28 mouse cellular contexts compared by ENCODE assay signal in genomic region chr19:36860393-36860792, GRCm38 (mm10). TPM values are rescaled to one million over a fixed set of nuclear protein-coding genes. Genes with fewer than 3 reads are reported as not detected.
A peak's percentile ranks its signal among the peaks of the same experiment; 100 is the strongest.
DNase-seq lines count a peak whose midpoint lies in the region; ATAC-seq lines count a peak whose summit lies in the region.
"Had no signal": no experiment of that assay in that cellular context is flagged by ENCODE, and none has a peak within 500 bp of the region (broad histone marks: within the 10 kb centered on the region; RNA-seq: fewer than 3 reads in every experiment).

No protein-coding gene starts in this region.

- no peak for ATAC-seq in megakaryocyte, adult 5-6 weeks (ENCODE audit: poor library complexity, severe bottlenecking)
- peak; percentile 70 for ATAC-seq in megakaryocyte-erythroid progenitor cell, adult 5-6 weeks (replicated peaks; ENCODE audit: low FRiP score, low TSS enrichment, poor library complexity, severe bottlenecking)
- ATAC-seq: forebrain, postnatal 0 days had no signal

- H3K36me3 ChIP-seq in megakaryocyte, embryonic 14.5 days (replicated peaks; ENCODE audit: low read length) = peaks cover 93% of the 10 kb centered on the region

- DNase-seq in adrenal gland, adult 2 months = peak; percentile 58
- DNase-seq in adrenal gland, postnatal 25 days = no peak
- peak; percentile 27 for DNase-seq in MN1 (ENCODE audit: low spot score)
- DNase-seq in lung, postnatal 10 days = no peak
- DNase-seq in cerebellum, postnatal 10 days = no peak
- DNase-seq: cerebellum, adult 11-12 months; cerebellum, postnatal 14 days; forebrain, postnatal 0 days; gastrocnemius, postnatal 14 days; heart, adult 18-20 months; heart, postnatal 10 days; kidney, adult 18-20 months; layer of hippocampus, adult 9-11 months; left cerebral cortex, postnatal 4 days; lung, embryonic 14.5 days; lung, postnatal 36 days; right cerebral cortex, adult 18-20 months; right cerebral cortex, postnatal 4 days; thymus, postnatal 14 days had no signal

- H3K4me3 ChIP-seq in megakaryocyte, embryonic 14.5 days (replicated peaks) = peak overlapping the region; percentile 62
- H3K4me3 ChIP-seq: forebrain, embryonic 10.5 days; heart, embryonic 12.5 days; left cerebral cortex, adult 2 months; limb, embryonic 15.5 days; neural tube, embryonic 15.5 days had no signal

- H3K4me1 ChIP-seq in megakaryocyte, embryonic 14.5 days = peaks cover 17% of the 10 kb centered on the region
- H3K4me1 ChIP-seq: forebrain, embryonic 10.5 days; heart, embryonic 12.5 days; limb, embryonic 15.5 days; neural tube, embryonic 15.5 days had no signal

- H3K9me3 ChIP-seq in megakaryocyte, embryonic 14.5 days = no peaks in the 10 kb centered on the region
- H3K9me3 ChIP-seq: forebrain, embryonic 10.5 days; heart, embryonic 12.5 days; limb, embryonic 15.5 days; neural tube, embryonic 15.5 days had no signal

- no peaks in the 10 kb centered on the region for H3K27me3 ChIP-seq in megakaryocyte, embryonic 14.5 days (replicated peaks)
- H3K27me3 ChIP-seq: CH12.LX; heart, embryonic 12.5 days; limb, embryonic 15.5 days; neural tube, embryonic 15.5 days had no signal

RNA-seq across cellular contexts. Expression of gene Tnks2, which starts 26.4 kb away (rescaled TPM):
- total RNA-seq in adrenal gland, adult 2 months (2021) = 10 to 100 TPM; 86.4 to 99.1 TPM
- polyA plus RNA-seq in adrenal gland, adult 2 months (2012; rRNA removed) = 14.6 and 17.4 TPM in 2 replicates
- total RNA-seq in adrenal gland, postnatal 25 days (2021) = 109 and 135 TPM in 2 replicates
- 1.3 and 1.5 TPM in 2 replicates for polyA plus RNA-seq in megakaryocyte, embryonic 14.5 days (2012; ENCODE audit: insufficient read depth, low replicate concordance)
- total RNA-seq in megakaryocyte, adult 5-6 weeks (2015) = 57.7 and 60.9 TPM in 2 replicates
- total RNA-seq in megakaryocyte, adult 5-6 weeks (2017) = 78.5 and 88.0 TPM in 2 replicates
- 40.3 and 53.2 TPM in 2 replicates for total RNA-seq in megakaryocyte-erythroid progenitor cell, adult 5-6 weeks (2014; fragmentation: Nextera tagmentation)
- total RNA-seq in megakaryocyte-erythroid progenitor cell, adult 5-6 weeks (2017) = 76.3 and 85.4 TPM in 2 replicates

RNA-seq across cellular contexts. Expression of gene Fgfbp3, which starts 59.0 kb away (rescaled TPM):
- 1 to 10 TPM; 1.8 to 5.6 TPM for total RNA-seq in adrenal gland, adult 2 months (2021)
- 17.5 and 25.0 TPM in 2 replicates for polyA plus RNA-seq in adrenal gland, adult 2 months (2012; rRNA removed)
- 3.3 and 8.0 TPM in 2 replicates for total RNA-seq in adrenal gland, postnatal 25 days (2021)
- 3.0 and 12.2 TPM in 2 replicates for polyA plus RNA-seq in megakaryocyte, embryonic 14.5 days (2012; ENCODE audit: insufficient read depth, low replicate concordance)
- total RNA-seq in megakaryocyte, adult 5-6 weeks (2015) = 0.42 and 0.84 TPM in 2 replicates
- 0.24 and 0.81 TPM in 2 replicates for total RNA-seq in megakaryocyte, adult 5-6 weeks (2017)
- 4.0 and 5.2 TPM in 2 replicates for total RNA-seq in megakaryocyte-erythroid progenitor cell, adult 5-6 weeks (2014; fragmentation: Nextera tagmentation)
- 6.0 and 10.6 TPM in 2 replicates for total RNA-seq in megakaryocyte-erythroid progenitor cell, adult 5-6 weeks (2017)

Comparison
In these comparisons a context has a peak if more than half of its experiments do, and no peak if none do; other contexts are left out.
1. DNase-seq: peak in adrenal gland, adult 2 months (single experiment) and MN1 (single experiment); none in adrenal gland, postnatal 25 days (single experiment), lung, postnatal 10 days (single experiment) and cerebellum, postnatal 10 days (0 of 2).